Mouse (Mus musculus) WW6 (cell line): ENCODE results near the gene Aknad1.

ENCODE experiments used
- DNase-seq: peaks from one replicate; pipeline ENCODE4 v3.0.0-alpha.2; 2013; ENCODE audit warnings: low read depth, low spot score

Gene Aknad1

GRCm38 (mm10) chr3:108786520-108786919, 47.1 kb downstream of the Aknad1 start:
- no peak for DNase-seq

- no peak for DNase-seq
Measured at GRCm38 (mm10) chr3:108787754-108788454, 48.4 kb downstream of the Aknad1 start.

GRCm38 (mm10) chr3:108788455-108788794, 49.0 kb downstream of the Aknad1 start:
- DNase-seq = no peak

DNA sequence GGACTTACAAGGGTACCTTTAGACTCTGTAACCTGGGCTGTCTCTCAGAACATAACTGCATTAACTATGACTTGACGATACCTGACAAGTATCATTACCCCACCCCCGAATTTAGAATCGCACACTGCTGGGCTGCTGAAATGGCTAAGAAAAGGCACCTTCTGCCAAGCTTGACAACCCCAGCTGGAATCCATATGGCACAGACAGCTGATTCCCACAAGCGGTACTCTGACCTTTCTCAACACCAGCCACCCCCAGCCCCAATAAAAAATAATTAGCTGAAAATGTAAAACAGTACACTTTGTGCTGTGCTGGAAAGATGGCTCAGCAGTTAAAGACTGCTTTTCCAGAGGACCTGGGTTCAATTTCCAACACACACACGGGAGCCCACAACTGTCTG, 49.8 kb downstream of the Aknad1 start:
- no peak for DNase-seq

DNA sequence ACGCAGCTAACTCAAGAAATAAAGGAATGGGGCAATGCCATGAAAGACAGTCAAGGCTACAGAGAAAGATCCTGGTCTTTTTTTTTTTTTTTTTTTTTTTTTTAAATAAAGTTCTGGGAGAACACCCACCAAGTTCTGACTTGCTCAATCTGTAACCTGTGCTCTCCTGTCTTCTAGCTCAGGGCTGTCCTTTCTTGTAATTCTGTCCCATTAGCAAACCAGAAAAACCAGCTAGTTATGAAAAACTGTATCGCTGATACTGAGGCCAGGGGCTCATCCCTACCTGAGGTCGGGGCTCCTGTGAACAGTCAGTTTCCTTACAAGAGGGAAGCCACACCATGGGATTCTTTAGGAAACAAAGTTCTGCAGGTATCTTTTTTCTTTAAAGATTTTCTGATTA, 51.0 kb downstream of the Aknad1 start:
- DNase-seq = no peak

DNA sequence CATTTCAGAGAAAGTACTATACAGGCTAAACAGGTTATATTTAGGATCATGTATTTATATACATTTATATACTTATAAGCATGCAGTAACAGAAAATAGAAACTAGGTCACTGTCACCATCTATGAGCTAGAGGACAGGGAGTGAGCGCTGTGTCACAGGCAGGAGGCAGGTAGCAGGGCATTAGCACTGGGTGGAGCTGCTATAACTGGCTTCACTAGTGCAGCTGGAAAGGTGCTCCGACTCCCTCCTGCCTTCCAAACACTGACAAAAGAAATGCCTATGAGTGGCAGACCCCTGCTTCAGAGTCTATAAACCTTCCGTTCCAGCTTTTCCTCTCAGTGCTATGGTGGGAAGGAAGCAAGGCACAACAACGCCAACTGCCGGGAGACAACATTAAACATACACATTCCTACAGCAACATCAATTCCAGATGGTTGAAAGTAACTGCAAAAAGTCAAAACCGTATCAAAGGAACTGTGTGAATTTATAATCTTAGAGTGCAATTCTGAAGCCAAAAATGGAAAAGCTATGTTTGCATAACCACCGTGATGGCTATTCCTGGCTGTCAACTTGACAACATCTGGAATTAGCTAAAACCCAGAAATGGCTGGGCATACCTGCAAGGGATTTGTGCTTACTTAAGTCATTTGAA, 51.7 kb downstream of the Aknad1 start:
- no peak for DNase-seq

GRCm38 (mm10) chr3:108792420-108792819, 53.0 kb downstream of the Aknad1 start:
- DNase-seq = no peak

- DNase-seq = no peak
Measured at GRCm38 (mm10) chr3:108794780-108795179, 55.3 kb downstream of the Aknad1 start.

- no peak for DNase-seq
Measured at GRCm38 (mm10) chr3:108795554-108796299, 56.3 kb downstream of the Aknad1 start.

GRCm38 (mm10) chr3:108796386-108796785, 56.9 kb downstream of the Aknad1 start:
- no peak for DNase-seq

DNA sequence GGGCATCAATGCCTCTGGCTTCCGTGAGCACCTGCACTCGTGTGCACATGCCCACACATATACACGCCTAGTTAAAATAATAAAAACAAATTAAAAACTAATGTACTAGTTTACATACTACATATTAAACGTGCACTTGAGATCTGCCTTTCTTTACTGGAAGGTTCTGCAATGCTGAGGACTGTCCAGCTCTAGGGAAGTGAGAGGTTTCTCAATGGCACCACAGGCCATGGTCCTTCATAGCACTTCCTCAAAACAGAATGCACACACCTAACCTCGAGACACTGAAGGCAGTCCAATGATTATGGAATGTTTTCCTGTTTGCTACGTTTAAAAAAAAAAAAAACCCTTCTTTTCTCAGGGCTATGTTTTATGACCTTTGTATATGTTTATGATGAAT, 58.3 kb downstream of the Aknad1 start:
- DNase-seq = no peak

DNA sequence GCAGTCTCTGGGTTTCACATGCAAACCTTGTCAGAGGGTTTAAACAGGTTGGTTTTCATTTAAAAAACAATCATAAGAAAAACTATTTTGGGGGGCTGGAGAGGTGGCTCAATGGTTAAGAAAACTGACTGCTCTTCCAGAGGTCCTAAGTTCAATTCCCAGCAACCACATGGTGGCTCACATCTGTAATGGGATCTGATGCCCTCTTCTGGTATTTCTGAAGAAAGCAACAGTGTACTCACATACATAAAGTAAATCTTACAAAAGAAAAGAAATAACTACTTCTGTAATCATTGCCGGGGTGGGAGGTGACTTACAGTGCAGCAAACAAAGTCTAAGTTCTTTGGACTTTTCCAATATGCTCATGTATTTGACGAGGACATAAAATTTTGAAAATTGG, 58.9 kb downstream of the Aknad1 start:
- no peak for DNase-seq

DNA sequence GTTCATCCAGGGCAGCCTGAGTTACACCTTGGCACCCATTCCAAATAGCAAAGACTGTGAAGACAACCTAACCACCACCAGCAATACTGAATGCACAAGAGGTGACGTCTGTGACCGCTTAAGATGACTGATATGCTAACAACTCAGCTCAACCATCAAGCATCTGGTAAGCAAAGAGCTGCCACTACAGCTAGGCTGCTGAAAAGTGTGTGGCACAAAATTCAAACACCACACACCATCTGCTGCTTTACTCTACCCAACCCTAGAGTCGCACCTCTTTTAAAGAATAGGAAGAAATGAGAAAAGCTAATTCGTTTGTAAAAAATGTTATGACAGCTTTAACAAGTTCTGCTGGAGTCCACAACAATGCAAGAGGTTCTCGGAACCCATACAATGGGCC, 66.2 kb downstream of the Aknad1 start:
- DNase-seq = no peak

DNA sequence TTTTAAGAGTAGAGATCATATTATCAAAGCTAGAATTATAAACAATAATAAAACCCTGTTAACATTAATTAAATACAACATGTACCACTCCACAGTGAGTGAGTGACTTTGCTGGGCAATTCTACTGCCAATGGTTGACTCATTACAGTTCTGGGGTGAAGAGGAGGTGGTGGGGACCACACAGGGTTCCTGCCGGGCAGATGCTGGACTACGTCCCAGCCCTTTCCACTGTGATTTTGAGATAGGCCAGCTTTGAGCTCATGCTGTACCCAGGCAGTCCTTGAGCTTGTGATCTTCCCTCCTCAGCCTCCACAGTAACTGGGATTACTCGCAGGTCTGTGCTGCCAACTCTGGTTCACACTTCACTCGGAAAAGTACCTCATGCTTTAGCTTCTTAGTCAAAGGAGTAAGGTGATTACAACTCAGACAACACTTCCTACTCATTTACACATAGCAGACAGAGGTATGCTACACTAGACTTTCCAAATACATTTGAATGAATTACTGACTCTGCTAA, 71.3 kb downstream of the Aknad1 start:
- no peak for DNase-seq

DNA sequence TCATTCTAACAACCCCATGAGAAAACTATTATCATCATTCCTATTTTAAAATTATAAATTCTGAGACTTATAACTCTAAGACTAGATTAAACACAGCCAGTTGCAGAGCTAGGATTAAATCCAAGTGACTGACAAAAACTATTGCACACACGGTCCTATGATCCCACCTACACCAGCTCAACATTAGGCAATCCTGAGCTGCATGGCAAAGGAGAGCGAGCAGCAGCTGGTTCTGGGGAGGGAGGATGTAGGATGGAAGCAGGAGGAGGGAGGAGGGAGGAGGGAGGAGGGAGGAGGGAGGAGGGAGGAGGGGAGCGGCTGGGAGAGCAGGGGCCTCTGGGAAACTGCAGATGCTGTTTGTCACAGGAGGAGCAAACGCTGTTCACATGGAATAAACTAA, 76.2 kb downstream of the Aknad1 start:
- no peak for DNase-seq

DNA sequence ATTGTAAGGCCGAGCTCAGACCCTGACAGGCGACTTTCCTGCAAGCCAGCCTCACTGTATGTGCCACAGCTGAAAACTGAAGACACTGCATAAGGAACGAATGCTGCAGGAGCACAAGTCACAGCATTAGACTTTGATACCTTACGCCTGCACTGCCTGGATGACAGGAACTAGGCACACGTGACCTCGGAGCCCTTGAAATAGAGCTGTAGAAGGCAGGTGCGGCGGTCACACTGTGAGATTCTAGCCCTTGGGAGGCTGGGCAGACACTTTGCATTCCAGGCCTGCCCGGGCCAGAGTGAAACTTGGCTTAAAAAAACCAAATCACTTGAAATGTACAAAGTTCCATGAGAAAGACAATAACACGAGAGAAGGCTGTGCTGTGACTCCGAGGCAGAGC, 91.0 kb downstream of the Aknad1 start:
- no peak for DNase-seq

- DNase-seq = no peak
Measured at GRCm38 (mm10) chr3:108831750-108832149, 92.3 kb downstream of the Aknad1 start.
